Mouse (Mus musculus): ENCODE results near the gene Rtn2.

Rtn2 gene

DNA sequence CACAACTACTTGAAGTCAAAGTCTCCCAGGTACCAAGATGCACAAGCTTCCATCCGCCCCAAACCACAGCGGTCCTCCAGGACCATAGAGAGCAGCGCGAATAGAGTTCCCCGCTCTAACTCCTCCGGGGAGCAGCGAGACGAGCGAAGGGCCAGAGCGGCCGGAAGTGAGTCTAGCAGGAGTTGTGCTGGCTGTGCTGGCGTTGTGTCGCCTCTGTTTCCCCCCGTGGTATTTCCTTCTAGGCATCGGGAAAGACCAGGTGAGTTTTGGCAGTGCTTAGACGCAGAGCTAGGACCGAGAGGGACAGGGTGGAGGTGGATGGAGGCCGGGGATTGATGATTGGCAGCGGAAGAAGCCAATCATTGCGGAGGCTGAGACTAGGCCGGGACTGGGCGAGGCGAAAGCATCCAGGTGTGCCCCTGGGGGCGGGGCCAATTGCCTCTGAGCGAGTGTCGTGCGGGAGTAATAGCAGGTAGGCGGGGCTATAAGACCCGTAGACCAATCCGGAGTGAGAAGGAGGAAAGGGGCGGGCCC lies 62.6 kb downstream of the Rtn2 start:
- DNase-seq (ENCODE audit: low spot score), result peak; percentile 80

Measured in urinary bladder, postnatal 10 days (tissue).